Mouse (Mus musculus): ENCODE results near the gene Rorc. TPM values are rescaled to one million over a fixed set of nuclear protein-coding genes. Genes with fewer than 3 reads are reported as not detected.

The Rorc gene
- polyA plus RNA-seq (2012; rRNA removed; ENCODE audit: low replicate concordance), result 20.3 and 32.9 TPM in 2 replicates

DNA sequence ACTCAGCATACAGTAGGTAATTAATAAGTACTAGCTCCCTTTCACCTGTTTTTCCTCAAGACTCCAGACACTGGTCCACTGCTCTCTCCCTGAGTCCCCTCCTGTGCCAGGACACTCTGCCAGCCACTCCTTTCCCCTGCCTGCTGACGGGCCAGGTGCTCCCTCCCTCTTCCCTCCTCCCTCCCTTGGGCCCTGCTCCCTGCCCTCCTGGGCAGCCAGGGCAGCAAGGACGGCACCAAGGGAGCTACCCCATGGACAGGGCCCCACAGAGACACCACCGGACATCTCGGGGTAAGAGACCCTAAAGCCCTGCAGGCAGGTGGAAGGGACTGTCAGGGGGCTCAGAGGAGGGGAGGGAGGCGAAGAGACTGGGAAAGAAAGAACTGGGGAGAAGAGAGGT, at the start of gene Rorc:
Gene Rorc, plus strand, starts transcription at position 154 of the 400 bp plus-strand sequence.

DNA sequence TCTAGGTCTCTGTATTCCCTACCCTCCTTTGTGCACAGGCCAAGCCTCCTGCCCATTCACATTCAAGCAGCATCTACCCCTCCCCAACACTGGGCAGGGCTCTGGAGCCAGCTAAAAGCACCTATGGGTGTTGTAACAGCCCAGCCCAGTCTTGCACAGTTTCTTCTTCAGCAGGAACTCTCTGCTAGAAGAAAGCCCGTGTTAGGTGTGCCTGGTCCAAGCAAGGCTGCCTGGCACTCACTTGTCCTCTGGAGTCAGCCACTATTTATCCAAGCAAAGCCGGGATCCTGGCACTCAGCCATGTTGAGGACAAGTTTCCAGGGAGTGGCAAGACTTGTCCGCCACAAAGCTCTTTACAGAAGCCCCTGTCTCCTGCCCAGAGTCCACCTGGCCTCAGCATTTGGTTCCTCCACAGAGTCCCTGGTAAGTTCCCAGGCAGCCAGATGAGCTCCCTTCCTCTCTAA, 30.6 kb upstream of the Rorc start, which contains the start of gene Them5:
Gene Them5, plus strand, starts transcription at position 141 of the 464 bp plus-strand sequence.

DNA sequence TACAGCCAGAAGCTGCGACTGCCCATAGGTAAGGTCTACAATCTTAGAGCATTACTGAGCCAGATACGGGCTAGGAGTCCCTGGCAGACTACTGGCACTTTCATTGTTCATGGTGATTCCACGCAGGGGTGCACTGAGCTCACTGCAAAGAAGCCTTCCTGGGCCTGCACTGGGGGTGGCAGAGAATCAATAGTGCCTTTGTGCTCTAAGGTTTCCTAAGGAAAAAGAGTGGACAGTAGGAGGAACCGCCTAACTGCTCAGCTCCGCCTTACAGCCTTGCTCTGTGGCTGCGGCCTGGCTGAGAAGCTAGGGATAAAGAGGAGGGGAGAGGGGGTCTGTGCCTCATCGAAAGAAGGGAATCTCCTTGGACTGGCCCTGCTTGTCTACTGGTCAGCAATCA, 10.5 kb upstream of the Rorc start, which contains the start of gene C2cd4d:
Gene C2cd4d, plus strand, starts transcription at position 301 of the 400 bp plus-strand sequence.

DNA sequence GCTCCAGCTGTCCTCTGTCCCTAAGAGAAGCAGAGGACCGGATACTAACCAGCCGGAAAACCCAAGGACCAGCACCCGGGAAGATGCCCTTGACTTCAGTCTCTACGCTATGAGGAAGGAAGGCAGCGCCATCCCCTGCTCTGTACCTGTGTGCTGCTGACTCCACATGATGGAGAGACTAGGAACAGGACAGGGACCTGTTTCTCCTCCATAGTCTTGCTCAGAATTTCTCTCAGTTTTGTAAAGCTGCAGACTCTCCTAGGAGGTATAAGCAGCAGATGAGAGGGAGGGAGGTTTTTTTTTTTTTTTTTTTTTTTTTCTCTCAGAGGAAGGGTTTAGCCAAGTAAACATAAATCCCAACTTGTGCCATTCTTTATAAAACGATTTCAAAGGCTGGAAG, 25.6 kb downstream of the Rorc start, which contains the start of gene Lingo4:
Gene Lingo4, plus strand, starts transcription at position 301 of the 400 bp plus-strand sequence.

DNA sequence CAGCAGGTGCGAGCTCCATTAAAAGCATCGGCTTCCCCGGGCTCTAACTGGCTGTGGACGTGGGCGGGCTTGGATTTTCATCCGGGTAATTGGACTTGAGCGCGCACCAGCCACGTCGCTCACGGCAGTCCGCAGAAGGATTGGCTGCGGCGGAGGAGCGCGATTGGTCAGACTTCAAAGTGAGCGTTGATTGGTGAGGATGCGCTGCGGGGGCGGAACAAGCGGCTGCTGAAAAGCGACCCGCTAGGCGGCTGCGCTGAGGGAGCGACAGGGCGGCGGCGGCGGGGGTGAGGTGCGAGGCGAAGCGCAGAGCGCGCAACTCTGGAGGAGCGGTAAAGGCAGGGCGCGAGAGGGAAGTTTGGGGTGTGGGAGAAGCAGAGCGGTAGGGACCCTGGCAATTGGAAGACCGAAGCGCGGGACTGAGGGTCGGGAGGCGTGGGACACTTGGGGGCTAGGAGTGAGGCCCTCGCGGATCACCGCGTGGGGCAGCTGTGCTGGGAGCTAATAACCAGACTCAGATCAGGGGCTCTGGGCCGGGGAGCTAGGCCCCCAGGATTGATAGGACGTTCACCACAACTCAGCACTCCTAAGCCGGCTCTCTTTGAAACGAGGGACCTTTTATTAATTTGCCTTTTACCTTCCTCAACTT, 40.6 kb downstream of the Rorc start, which contains the start of gene Tdrkh:
Gene Tdrkh, plus strand, starts transcription at position 243 of the 649 bp plus-strand sequence.

DNA sequence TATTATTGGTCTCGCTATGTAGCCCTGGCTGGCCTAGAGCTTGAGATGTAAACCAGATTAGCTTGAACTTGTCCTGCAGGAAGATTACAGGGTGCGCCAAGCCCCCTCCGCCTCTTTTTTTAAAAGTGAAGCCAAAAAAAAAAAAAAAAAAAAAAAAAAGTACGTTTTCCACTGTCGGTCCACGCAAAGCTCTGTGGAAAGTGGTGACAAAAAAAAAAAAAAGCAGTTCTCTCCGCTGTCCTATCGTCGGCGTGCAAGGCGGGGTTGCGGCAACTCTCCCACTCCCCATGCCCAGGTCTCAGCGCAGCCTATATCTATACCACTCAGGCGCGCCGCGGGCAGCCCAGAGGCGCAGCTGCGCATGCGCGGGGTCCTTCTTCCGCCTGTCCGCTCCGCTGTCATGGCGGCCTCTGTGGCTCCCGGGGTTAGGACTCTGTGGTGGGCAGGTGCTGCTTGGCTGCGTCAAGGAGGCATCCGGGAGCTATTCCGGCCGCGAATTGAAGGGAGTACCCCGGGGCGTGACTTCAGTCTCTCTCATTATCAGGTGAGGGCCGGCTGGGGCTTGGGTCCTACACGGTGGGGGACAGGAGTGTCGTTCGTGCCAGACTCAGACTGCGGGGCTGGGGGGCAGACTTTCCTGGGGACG, 70.5 kb downstream of the Rorc start, which contains the start of gene Mrpl9:
Gene Mrpl9, plus strand, starts transcription at position 368 of the 646 bp plus-strand sequence.

DNA sequence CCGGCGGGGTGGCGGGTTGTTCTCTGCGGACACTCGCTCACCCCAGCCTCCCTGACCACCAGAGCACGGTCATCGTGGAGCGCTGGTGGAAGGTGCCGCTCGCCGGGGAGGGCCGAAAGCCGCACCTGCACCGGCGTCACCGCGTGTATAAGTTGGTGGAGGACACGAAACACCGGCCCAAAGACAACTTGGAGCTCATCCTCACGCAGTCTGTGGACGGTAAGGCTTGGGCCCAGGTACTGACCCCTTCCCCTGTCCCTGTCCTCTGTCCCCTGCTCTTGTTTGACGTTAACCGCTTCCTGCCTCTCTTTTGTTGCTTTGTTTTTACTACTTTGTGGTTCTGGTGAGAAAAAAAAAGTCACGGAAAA, 71.0 kb downstream of the Rorc start, which contains the start of gene Oaz3:
Gene Oaz3, minus strand, starts transcription at position 319 of the 368 bp plus-strand sequence.

Other genes starting within 250 kb of the Rorc start
- not detected in 2 replicates for gene Gm10696, start 194.6 kb upstream of the Rorc start, polyA plus RNA-seq (2012; rRNA removed; ENCODE audit: low replicate concordance)
- not detected in 2 replicates for gene Gm5286, start 176.1 kb upstream of the Rorc start, polyA plus RNA-seq (2012; rRNA removed; ENCODE audit: low replicate concordance)
- not detected in 2 replicates for gene Gm4778, start 108.8 kb upstream of the Rorc start, polyA plus RNA-seq (2012; rRNA removed; ENCODE audit: low replicate concordance)
- gene Them4, start 62.7 kb upstream of the Rorc start, polyA plus RNA-seq (2012; rRNA removed; ENCODE audit: low replicate concordance), result 0.80 and 2.6 TPM in 2 replicates
- gene Them5, start 30.7 kb upstream of the Rorc start, polyA plus RNA-seq (2012; rRNA removed; ENCODE audit: low replicate concordance), result 0.13 and 1.8 TPM in 2 replicates
- gene C2cd4d, start 10.4 kb upstream of the Rorc start, polyA plus RNA-seq (2012; rRNA removed; ENCODE audit: low replicate concordance), result 1.1 and 4.3 TPM in 2 replicates
- 0.53 and 1.1 TPM in 2 replicates for gene Lingo4, start 25.7 kb downstream of the Rorc start, polyA plus RNA-seq (2012; rRNA removed; ENCODE audit: low replicate concordance)
- gene Tdrkh, start 40.5 kb downstream of the Rorc start, polyA plus RNA-seq (2012; rRNA removed; ENCODE audit: low replicate concordance), result 0.25 and 1.6 TPM in 2 replicates
- 23.7 and 27.7 TPM in 2 replicates for gene Mrpl9, start 70.5 kb downstream of the Rorc start, polyA plus RNA-seq (2012; rRNA removed; ENCODE audit: low replicate concordance)
- not detected in 2 replicates for gene Oaz3, start 71.1 kb downstream of the Rorc start, polyA plus RNA-seq (2012; rRNA removed; ENCODE audit: low replicate concordance)
- gene Celf3, start 105.5 kb downstream of the Rorc start, polyA plus RNA-seq (2012; rRNA removed; ENCODE audit: low replicate concordance), result 0.04 and 0.27 TPM in 2 replicates
- gene Riiad1, start 107.5 kb downstream of the Rorc start, polyA plus RNA-seq (2012; rRNA removed; ENCODE audit: low replicate concordance), result 0.45 TPM in 1 of 2 replicates, not detected in the other
- gene Snx27, start 209.9 kb downstream of the Rorc start, polyA plus RNA-seq (2012; rRNA removed; ENCODE audit: low replicate concordance), result 6.6 and 12.5 TPM in 2 replicates

Measured in mammary gland, adult 2 months (tissue).